Mouse (Mus musculus) layer of hippocampus, adult 2 months (tissue): ENCODE measurements around the gene Tmem170. TPM values are rescaled to one million over a fixed set of nuclear protein-coding genes. Genes with fewer than 3 reads are reported as not detected.

Source experiments
- DNase-seq, 2 experiments: peaks; one replicate each; pipeline ENCODE4 v3.0.0; 2022; ENCODE audit warnings: low spot score in 2 of 2
- H3K27ac ChIP-seq: fragments of 200-600 bp; 2 replicates; pipeline ENCODE4 v1.8.1; 2022
- H3K4me3 ChIP-seq: fragments of 200-600 bp; 2 replicates; pipeline ENCODE4 v1.8.1; 2022; ENCODE audit warnings: mild to moderate bottlenecking
- CTCF ChIP-seq: fragments of 200-600 bp; conservative IDR thresholded peaks from 2 replicates; pipeline ENCODE4 v1.8.1; 2022; ENCODE audit warnings: antibody characterized with exemption, mild to moderate bottlenecking, moderate library complexity
- long read RNA-seq, 2 experiments: library from polyadenylated mRNA; stranded (forward); transcript quantifications; one replicate each; pipeline ENCODE4 v2.0.0; 2021; ENCODE audit warnings: borderline mapping rate in 2 of 2
- total RNA-seq, 2 experiments: library from RNA; stranded (reverse); gene quantifications; 2 replicates each; pipeline ENCODE4 v1.2.3; 2021

Gene Tmem170
- total RNA-seq, result 1 to 10 TPM; 3.9 to 4.5 TPM
- long read RNA-seq, experiment 1, partial matches to known transcripts, result 0 of 2 reads
- long read RNA-seq, experiment 1, other reads (novel, unspliced or antisense), result 1 of 2 reads
- long read RNA-seq, experiment 2, partial matches to known transcripts, result 0 of 4 reads
- long read RNA-seq, experiment 2, other reads (novel, unspliced or antisense), result 2 of 4 reads

- peak; percentile 98 for TF ChIP-seq CTCF
- peak; percentile 96 to 99 for DNase-seq
- Histone ChIP-seq H3K27ac (peak within 1 kb of the TSS; percentile 92), H3K4me3 (peak within 1 kb of the TSS; percentile 99)
Measured at GRCm38 (mm10) chr8:111876355-111876948, at the start of gene Tmem170. Tmem170 (minus strand) TSS chr8:111876750.

DNA sequence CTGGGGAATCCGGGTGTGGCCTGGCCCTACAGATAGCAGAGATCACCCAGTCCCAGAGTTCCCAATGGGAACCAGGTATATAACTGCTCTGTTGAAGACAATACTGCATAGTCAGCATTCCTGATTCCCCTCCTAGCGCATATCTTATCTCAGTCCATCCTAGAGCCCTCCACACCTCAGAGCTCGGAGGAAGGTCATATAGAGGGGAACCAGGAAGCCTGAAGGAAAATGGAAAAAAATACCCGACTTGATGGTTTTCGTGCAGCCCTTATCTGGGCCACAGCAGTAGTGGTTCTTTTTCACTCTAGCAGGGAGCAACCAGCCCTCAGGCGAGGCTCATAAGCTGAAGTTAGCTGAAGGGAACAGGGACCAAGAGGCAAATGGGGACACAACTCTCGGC, 48.4 kb upstream of the Tmem170 start:
- Histone ChIP-seq H3K27ac (no peak overlapping the region), H3K4me3 (no peak overlapping the region)
- no peak for DNase-seq
- no peak for TF ChIP-seq CTCF

DNA sequence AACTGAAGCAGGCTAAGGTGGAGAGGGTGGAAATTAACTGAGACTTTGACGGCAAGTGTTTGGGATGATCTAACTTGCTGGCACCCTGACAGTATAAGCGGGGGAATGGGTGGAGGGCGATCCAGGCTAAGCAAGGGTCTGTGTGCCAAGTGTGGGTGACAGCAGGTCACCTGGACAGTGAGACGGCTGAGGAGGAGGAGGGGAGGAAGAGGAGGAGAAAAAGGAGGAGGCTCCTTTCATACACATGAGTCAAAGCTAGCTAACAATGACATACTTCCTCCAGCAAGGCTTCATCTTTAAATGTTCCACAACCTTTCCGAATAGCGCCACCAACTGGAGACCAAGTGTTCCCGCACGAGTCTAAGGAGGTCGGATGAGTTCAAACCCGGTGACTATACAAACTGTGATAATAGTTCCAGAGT, 46.8 kb upstream of the Tmem170 start:
- H3K27ac ChIP-seq, result 0 out of 2 replicates have a peak overlapping the region, but pooled peaks have one; percentile 16
- H3K4me3 ChIP-seq, result peak overlapping the region; percentile 50
- peak; percentile 81 for TF ChIP-seq CTCF
- peak; percentile 60 to 63 for DNase-seq

DNA sequence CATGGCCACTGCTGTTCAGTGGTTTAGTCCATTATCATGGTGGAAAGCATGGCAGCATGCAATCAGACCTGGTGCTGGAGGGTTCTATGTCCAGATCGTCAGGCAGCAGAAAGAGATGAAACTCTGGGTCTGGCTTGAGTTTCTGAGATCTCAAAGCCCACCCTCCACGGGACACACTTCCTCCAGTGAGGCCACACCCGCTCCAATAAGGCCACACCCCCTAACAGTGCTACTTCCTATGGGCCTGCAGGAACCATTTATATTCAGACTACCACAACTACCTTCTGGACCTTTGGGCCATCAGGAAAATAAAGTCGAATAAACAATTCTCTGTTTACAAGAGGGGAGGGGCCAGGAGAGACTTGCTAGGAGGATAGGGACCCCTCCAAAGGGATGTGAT, 44.4 kb upstream of the Tmem170 start:
- H3K4me3 ChIP-seq, result no peak overlapping the region
- TF ChIP-seq CTCF, result no peak
- H3K27ac ChIP-seq, result no peak overlapping the region
- DNase-seq, result no peak

DNA sequence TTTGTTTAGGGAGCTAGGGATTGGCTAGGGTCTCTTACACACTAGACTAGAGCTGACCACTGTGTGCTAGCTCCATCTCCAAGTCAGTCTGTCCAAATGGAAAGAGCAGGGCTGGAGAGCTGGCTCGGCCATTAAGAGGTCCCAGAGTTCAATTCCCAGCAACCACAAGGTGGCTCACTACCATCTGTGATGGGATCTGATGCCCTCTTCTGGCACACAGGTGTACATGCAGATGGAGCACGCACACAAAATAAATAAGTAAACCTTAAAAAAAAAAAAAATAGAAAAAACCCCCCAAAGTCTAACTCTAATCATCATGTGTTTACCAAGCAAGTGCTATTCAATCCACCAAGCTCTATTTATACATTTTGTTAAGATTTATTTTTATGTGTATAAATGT, 43.1 kb upstream of the Tmem170 start:
- peak; percentile 53 for TF ChIP-seq CTCF
- no peak overlapping the region for H3K4me3 ChIP-seq
- DNase-seq, result no peak
- H3K27ac ChIP-seq, result no peak overlapping the region

DNA sequence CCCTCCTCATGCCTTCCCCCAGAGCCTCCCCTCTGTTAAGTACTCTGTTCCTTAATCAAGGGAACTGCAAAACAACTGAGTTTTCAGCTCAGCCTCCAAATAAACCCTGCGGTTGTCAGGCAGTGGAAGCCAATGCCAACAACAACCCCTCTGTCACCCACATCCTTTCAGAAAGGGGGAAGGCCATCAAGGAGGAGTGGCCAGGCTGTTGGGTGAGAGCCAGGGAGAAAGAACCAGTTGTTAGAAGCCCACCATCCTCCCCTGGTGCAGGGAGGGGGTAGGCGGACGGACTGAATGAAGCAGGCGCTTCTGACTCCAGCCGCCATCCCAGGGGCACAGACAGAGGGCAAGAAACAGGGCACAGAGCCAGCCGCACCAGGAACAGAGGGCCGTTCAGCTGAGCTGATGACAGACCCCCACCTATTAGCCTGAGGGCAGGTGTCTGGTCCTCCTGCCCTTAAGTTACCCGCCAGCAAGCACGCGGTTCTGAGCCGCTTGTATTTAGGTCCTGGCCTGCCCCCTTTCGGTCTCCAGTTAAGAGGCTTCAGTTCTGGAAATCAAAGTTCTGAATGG, 36.4 kb upstream of the Tmem170 start:
- H3K27ac ChIP-seq, result peak overlapping the region; percentile 15
- TF ChIP-seq CTCF, result peak; percentile 74
- DNase-seq, result peak in 1 of 2 experiments; percentile 44
- no peak overlapping the region for H3K4me3 ChIP-seq

GRCm38 (mm10) chr8:111911572-111911971, 35.0 kb upstream of the Tmem170 start:
- peak; percentile 60 to 65 for DNase-seq
- TF ChIP-seq CTCF, result no peak
- Histone ChIP-seq H3K27ac (no peak overlapping the region), H3K4me3 (no peak overlapping the region)

DNA sequence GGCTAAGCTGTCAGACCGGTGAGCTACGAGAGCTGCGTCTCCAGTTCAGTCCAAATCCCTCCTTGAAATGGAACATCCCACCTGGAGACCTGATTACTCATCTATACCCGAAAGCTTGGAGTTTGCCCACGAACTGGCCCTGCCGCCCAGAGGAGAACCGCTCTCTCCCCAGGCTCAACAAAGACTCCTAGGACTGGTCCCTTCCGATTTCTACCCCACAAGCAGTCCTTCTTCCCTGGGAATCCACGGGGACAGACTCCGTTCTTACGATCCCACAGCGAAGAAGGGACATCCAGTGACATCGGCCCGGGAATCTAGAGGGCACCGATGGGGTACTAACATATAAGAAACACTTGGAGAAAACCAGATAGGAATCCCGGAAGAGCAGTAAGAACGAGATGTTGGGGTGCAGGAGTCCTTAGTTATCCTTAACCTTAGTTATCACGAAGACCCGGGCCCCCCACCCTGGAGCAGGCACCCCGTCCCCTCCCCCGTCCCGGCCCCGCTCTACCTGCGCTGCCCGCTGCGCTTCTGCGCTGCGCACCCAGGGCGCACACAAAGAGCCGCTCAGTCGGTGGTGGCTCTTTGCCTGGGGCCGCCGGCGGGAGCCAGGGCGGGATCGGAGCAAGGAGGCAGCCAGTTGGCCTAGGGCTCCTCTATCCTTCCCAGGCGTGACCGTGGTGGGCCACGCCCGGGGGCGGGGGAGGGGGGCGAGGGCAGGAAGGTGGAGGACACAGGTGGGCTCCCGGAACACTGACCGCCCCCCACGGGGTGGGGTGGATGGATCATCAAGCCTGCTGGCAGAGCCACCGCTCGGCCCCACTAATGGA, 33.3 kb upstream of the Tmem170 start, which contains the start of gene Chst5:
Chst5 (minus strand) TSS at position 827 of the 830 bp plus-strand sequence.
- H3K27ac ChIP-seq, result no peak within 1 kb of the TSS
- H3K4me3 ChIP-seq, result peak within 1 kb of the TSS; percentile 43
- no peak for DNase-seq
- no peak for TF ChIP-seq CTCF

DNA sequence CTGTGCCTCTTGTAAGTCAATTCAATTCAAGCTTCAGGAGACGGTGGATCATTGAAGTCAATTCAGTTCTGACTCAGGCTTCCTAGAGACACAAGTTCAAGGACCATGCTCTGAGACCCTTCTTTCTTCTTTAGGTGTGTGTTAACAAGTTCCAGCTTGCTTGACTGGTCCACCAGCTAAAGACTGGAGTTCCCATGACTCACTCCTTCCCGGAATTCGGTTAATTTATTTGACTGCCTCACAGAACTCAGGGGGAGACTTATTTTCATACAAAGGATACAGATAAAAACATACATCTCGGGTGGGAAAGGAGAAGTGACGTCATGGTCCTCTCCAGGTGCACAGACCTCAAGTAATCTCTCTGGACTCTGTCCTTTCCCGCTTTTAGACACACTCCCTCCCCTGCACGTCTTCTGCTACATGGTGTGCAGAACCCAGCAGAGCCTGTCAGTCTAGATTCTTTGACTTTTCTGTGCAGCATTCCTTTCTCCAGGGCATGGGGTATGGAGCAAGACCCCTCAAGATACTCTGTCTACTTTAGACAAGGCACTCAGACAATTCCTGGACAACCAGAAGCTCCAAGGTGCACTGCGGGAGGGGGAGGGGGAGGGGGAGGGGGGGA, 29.1 kb upstream of the Tmem170 start:
- no peak overlapping the region for H3K4me3 ChIP-seq
- TF ChIP-seq CTCF, result no peak
- no peak for DNase-seq
- H3K27ac ChIP-seq, result no peak overlapping the region

GRCm38 (mm10) chr8:111902080-111902479, 25.5 kb upstream of the Tmem170 start:
- no peak for TF ChIP-seq CTCF
- no peak for DNase-seq
- no peak overlapping the region for H3K4me3 ChIP-seq
- no peak overlapping the region for H3K27ac ChIP-seq

- Histone ChIP-seq H3K27ac (no peak overlapping the region), H3K4me3 (no peak overlapping the region)
- DNase-seq, result no peak
- no peak for TF ChIP-seq CTCF
Measured at GRCm38 (mm10) chr8:111898586-111898985, 22.0 kb upstream of the Tmem170 start.

GRCm38 (mm10) chr8:111894955-111895354, 18.4 kb upstream of the Tmem170 start:
- no peak overlapping the region for H3K27ac ChIP-seq
- no peak overlapping the region for H3K4me3 ChIP-seq
- DNase-seq, result no peak
- TF ChIP-seq CTCF, result peak; percentile 40
